Mouse (Mus musculus): ENCODE measurements around the gene Ccdc97. TPM values are rescaled to one million over a fixed set of nuclear protein-coding genes. Genes with fewer than 3 reads are reported as not detected.
A peak's percentile ranks its signal among the peaks of the same experiment; 100 is the strongest.

Gene Ccdc97
- 10 to 100 TPM; 47.8 to 48.6 TPM for total RNA-seq (2021)

GRCm38 (mm10) chr7:25718788-25719417 is at the start of gene Ccdc97:
TSS of gene Ccdc97 (minus strand) at chr7:25719088.
- intact Hi-C loops (cut with DNase I) = no loop called here
- DNase-seq = peak; percentile 94

GRCm38 (mm10) chr7:25768229-25768628 is 49.3 kb upstream of the Ccdc97 start:
- DNase-seq = no peak
- intact Hi-C loops (cut with DNase I) = no loop called here

DNA sequence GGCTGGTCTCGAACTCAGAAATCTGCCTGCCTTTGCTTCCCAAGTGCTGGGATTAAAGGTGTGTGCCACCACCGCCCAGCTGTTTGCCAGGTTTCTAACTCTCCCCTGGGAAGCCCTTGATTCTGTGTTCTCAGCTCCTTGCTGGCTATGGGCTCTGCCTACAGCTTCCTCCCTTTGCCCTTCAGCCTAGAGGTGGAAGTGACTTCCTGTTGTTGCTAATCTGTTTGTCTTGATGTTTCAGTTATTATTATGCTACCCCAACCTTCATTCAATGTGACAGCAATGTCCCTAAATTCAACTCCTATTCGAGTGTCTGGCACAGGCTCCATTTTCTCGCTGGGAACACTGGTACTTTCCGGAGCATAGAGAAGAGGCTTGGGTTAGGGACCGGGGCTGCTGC is 47.2 kb upstream of the Ccdc97 start:
- intact Hi-C loops (cut with DNase I) = no loop called here
- no peak for DNase-seq

GRCm38 (mm10) chr7:25764221-25764620 is 45.3 kb upstream of the Ccdc97 start:
- DNase-seq = no peak
- intact Hi-C loops (cut with DNase I) = no loop called here

DNA sequence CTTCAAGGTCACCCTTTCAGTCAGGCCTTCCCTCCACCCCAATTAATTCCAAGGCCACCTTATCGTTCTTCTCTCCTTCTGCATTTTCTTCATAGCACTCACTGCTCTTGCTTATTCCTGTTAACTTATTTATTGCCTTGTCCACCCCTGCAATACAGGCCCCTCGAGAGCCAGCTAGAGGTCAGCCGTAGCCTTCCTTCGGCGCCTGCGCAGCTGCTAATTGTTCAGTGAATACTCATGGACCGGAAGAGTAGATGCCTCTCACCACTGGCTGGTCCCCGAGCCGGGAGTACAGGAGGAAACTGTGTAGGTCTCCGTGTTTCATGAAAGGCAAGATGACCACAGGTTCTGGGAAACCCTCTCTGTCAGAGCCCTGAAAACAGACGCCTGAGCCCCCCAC is 44.8 kb upstream of the Ccdc97 start:
- intact Hi-C loops (cut with DNase I) = no loop called here

GRCm38 (mm10) chr7:25761354-25761753 is 42.5 kb upstream of the Ccdc97 start:
- intact Hi-C loops (cut with DNase I) = no loop called here
- DNase-seq = peak; percentile 61

More for the DNA sequence above, 44.8 kb upstream of the Ccdc97 start:
- no peak for DNase-seq

DNA sequence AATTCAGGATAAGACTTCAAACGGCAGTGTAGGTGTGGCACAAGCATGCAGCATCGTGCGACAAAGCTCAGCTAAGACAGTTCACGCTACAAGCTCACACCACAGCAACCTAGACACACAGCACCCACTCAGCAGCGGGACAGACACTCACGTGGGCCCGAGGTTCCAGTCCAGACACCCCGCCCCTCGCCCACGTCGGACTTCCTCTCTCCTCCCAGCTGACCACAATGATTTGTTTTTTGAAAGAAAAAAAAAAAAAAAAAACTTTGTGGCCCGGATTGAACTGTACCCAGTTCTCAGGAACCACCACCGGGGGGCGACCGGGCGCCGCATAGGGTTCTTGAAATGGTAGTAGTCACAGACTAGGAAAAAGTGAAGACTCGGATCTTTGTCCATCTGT is 37.1 kb upstream of the Ccdc97 start:
- DNase-seq = peak; percentile 94
- intact Hi-C loops (cut with DNase I) = loop anchor here (2.0 kb wide), 1 partner anchor 49 kb away; no protein-coding TSS in a partner anchor

GRCm38 (mm10) chr7:25755468-25755833 is 36.6 kb upstream of the Ccdc97 start:
- intact Hi-C loops (cut with DNase I) = no loop called here
- peak; percentile 77 for DNase-seq

GRCm38 (mm10) chr7:25754738-25755467 is 36.0 kb upstream of the Ccdc97 start, which contains the start of gene Hnrnpul1:
TSS of gene Hnrnpul1 (minus strand) at chr7:25754757.
- peak; percentile 99 for DNase-seq
- intact Hi-C loops (cut with DNase I) = no loop called here

GRCm38 (mm10) chr7:25754439-25754737 is 35.5 kb upstream of the Ccdc97 start:
- intact Hi-C loops (cut with DNase I) = no loop called here
- no peak for DNase-seq

DNA sequence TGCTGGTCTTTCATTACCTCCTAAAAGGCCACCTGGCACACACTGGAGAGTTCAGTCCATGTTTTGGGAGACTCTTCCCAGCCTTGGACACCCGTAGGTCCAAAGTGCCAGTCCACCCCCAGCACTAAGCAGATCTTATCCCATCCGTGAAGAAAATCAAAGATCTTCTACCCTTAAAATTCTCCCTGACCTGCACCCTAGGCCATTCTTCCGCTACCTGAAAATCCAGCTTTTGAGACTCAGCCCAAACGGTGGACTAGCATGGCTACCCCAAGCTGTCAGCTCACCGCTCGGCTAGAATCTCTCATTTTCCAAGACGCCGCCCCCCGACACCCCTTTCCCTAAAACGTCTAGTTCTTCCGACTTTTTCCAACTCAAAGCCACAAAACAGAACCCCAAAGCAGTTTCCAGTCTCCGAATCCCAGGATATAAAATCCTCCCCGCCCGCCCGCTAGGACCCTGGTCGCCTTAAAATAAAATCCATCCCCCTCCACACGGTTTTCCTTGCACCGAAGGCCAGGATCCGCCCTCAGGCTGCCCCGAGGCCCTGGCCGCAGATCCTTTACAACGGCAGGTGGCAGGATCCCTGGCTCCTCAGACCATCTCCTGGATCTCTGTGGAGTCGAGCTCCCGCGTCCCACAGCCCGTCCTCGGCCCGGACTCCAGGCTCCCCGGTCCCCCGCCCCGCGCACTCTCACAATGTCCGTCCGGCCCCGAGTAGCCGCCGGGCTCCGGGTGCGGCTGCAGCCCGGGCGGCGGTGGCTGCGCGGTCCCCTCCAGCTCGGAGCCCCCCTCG is 35.0 kb upstream of the Ccdc97 start:
- intact Hi-C loops (cut with DNase I) = no loop called here
- DNase-seq = peak; percentile 49

DNA sequence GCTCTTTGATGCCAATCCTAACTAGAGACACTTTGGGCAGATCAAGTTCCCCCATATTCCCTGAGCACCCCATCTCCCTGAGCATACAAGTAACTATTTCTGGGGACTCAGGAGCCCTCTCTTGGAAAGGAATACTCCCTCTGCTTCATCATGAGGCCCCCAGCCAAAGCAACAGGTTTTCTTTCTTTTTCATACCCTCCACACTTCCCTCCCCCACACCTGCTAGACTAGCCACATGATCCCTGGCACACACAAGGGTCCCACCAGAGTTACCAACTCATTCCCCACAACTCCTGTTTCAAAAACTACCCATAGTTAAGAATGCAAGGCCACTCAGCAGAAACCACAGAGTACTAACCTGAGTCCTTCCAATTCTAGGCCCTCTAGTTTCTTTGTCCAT is 34.2 kb upstream of the Ccdc97 start:
- no peak for DNase-seq
- intact Hi-C loops (cut with DNase I) = no loop called here

DNA sequence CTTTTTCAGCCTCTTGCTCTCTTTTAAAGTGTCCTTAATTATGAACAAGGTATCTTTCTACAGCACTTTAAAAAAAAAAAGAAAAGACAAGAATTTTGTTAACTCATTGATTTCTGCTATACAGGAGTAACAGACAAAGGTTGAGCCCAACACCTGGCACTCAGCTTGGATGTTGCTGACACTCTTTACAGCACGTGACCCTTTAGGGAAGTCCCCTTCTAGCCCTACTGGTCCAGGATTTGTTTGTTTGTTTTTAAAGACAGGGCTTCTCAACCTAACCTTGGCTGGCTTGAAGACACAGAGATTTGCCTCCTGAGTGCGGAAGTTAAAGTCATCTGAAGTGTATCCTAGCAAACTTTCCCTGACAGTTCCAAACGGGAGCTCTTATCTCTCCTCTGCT is 28.0 kb upstream of the Ccdc97 start:
- intact Hi-C loops (cut with DNase I) = no loop called here
- DNase-seq = no peak

DNA sequence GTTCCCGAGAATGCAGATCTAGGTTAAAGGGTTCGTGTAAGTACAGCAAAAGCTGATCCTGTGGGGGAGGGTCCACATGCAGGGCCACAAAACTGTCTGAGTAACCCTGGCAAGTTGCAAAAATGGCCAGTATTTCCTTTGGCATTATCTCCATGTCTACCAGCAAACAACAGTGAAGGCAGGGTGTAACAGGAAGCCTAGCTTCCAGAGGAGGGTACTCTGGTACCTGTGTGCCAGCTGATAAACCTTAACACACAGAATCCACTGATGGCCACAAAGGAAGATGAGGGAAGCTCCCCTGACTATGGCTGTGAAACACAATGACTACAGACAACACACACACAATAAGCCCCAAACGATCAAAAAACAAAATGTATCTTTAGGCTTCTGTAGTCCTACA is 19.4 kb upstream of the Ccdc97 start:
- intact Hi-C loops (cut with DNase I) = no loop called here
- DNase-seq = no peak

DNA sequence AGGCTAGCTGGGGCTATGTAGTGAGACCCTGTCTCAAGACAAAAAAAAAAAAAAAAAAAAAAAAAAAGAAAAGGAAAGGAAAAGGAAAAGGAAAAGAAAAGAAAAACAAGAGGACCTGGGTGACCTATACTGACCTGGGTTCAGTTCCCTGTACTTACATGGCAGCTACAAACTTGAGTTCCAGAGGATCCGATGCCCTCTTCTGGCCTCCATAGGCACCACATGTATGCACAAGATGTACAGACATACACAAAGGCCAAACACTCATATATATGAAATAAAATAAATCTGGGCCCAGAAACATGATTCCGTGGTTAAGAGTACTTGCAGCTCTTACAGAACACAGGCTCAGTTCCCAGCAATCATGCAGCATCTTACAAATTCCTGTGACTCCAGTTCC is 18.0 kb upstream of the Ccdc97 start:
- intact Hi-C loops (cut with DNase I) = no loop called here
- DNase-seq = no peak

GRCm38 (mm10) chr7:25734991-25735390 is 16.1 kb upstream of the Ccdc97 start:
- no peak for DNase-seq
- intact Hi-C loops (cut with DNase I) = no loop called here

GRCm38 (mm10) chr7:25731294-25732055 is 12.6 kb upstream of the Ccdc97 start:
- no peak for DNase-seq
- intact Hi-C loops (cut with DNase I) = no loop called here

- intact Hi-C loops (cut with DNase I) = no loop called here
- no peak for DNase-seq
Measured at GRCm38 (mm10) chr7:25729862-25730261, 11.0 kb upstream of the Ccdc97 start.

GRCm38 (mm10) chr7:25729396-25729795 is 10.5 kb upstream of the Ccdc97 start:
- no peak for DNase-seq
- intact Hi-C loops (cut with DNase I) = no loop called here

GRCm38 (mm10) chr7:25727800-25728199 is 8.9 kb upstream of the Ccdc97 start:
- no peak for DNase-seq
- intact Hi-C loops (cut with DNase I) = no loop called here

GRCm38 (mm10) chr7:25725886-25726285 is 7.0 kb upstream of the Ccdc97 start:
- DNase-seq = no peak
- intact Hi-C loops (cut with DNase I) = no loop called here

Data from left cerebral cortex, postnatal 4 days (tissue).